Mouse (Mus musculus) small intestine, adult 2 months (tissue): ENCODE measurements at regions not wholly inside any gene's neighbourhood (a gene's known extent, or its start where the extent isn't known, plus 50 kb on each side); places are given as distances from the start of the nearest gene placed in this dataset.

ENCODE experiments used
- H3K27ac ChIP-seq: fragments of 200-500 bp; 2 replicates; pipeline ENCODE4 v1.5.1; 2012; ENCODE audit warnings: low read depth, low read length, control low read depth, inconsistent platforms; ENCODE audit not compliant: insufficient read depth
- H3K27me3 ChIP-seq: fragments of 200-500 bp; 2 replicates; pipeline ENCODE4 v1.6.1; 2012; ENCODE audit warnings: mild to moderate bottlenecking, moderate library complexity, low read length, inconsistent platforms; ENCODE audit not compliant: control insufficient read depth, insufficient read depth
- H3K36me3 ChIP-seq: fragments of 200-500 bp; 2 replicates; pipeline ENCODE4 v1.6.1; 2012; ENCODE audit warnings: mild to moderate bottlenecking, low read length, control low read depth, inconsistent platforms; ENCODE audit not compliant: control insufficient read depth, insufficient read depth
- H3K4me1 ChIP-seq: fragments of 200-500 bp; 2 replicates; pipeline ENCODE4 v1.6.1; 2012; ENCODE audit warnings: low read length, inconsistent platforms, mixed read lengths; ENCODE audit not compliant: control insufficient read depth, insufficient read depth, insufficient read length
- H3K4me3 ChIP-seq: fragments of 200-500 bp; 2 replicates; pipeline ENCODE4 v1.5.1; 2012; ENCODE audit warnings: low read depth, mild to moderate bottlenecking, control low read depth, inconsistent platforms, low read length, moderate library complexity
- CTCF ChIP-seq: fragments of 200-500 bp; IDR thresholded peaks from 2 replicates; pipeline ENCODE4 v1.5.1; 2012; ENCODE audit warnings: low read depth, mild to moderate bottlenecking, control low read depth, inconsistent platforms, low read length, moderate library complexity, mixed read lengths; ENCODE audit not compliant: insufficient replicate concordance, insufficient read length; ENCODE audit errors: extremely low read depth
- POLR2A ChIP-seq: fragments of 200-500 bp; IDR thresholded peaks from 2 replicates; pipeline ENCODE4 v1.6.1; 2012; ENCODE audit warnings: low read depth, mild to moderate bottlenecking, control low read depth, inconsistent platforms, low read length, moderate library complexity
- WGBS: fragments of 180-500 bp; shearing (Covaris S2); methylation state at CpG from one replicate; pipeline ENCODE4 v1.1.7; 2018; 5-methylcytosine and 5-hydroxymethylcytosine counted together

GRCm38 (mm10) chr12:110332616-110333154 is 53.8 kb downstream of the Dio3 start:
- TF ChIP-seq CTCF: no peak
- no peak for TF ChIP-seq POLR2A
- Histone ChIP-seq H3K36me3 (no peaks in the 10 kb centered on the region), H3K4me1 (no peaks in the 10 kb centered on the region), H3K4me3 (no peak overlapping the region), H3K27ac (no peak overlapping the region), H3K27me3 (no peaks in the 10 kb centered on the region)
- WGBS: 85% methylated on average over 12 of the region's 12 CpGs

- no peak overlapping the region for H3K27ac ChIP-seq
- no peak for TF ChIP-seq CTCF
- TF ChIP-seq POLR2A: no peak
- no peaks in the 10 kb centered on the region for H3K4me1 ChIP-seq
- H3K36me3 ChIP-seq: no peaks in the 10 kb centered on the region
- WGBS: 65% methylated on average over 2 of the region's 2 CpGs
- no peaks in the 10 kb centered on the region for H3K27me3 ChIP-seq
- no peak overlapping the region for H3K4me3 ChIP-seq
Observed at GRCm38 (mm10) chr12:110334609-110335008, 55.7 kb downstream of the Dio3 start.

DNA sequence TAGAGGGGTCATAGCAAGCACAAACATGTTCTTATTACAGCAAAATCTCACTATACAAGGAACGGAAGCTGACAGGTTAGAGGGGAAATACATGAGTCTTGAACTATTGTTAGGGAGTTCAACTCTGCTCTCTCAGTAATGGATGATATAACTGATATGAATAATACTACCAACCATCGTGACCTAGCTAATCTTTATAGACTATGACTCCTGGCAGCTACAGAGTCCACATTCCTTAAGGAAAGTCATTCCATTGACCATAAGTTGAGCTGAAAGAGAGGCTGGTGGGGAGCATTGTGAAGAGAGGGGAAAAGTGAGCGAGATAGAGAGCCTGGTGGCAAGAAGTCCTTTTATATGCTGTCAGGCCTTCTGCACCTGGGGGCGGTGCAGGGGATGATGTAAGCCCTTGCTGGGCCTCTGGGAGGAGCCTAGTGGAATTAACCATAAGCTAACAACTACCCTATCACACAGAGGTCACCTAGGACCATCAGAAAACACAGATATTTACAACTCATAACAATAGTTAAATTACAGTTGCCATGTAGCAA is 65.5 kb downstream of the Dio3 start:
- 35% methylated on average over 4 of the region's 4 CpGs for WGBS
- no peaks in the 10 kb centered on the region for H3K27me3 ChIP-seq
- H3K27ac ChIP-seq: no peak overlapping the region
- TF ChIP-seq POLR2A (no peak), CTCF (no peak)
- no peaks in the 10 kb centered on the region for H3K36me3 ChIP-seq
- H3K4me1 ChIP-seq: no peaks in the 10 kb centered on the region
- H3K4me3 ChIP-seq: no peak overlapping the region

DNA sequence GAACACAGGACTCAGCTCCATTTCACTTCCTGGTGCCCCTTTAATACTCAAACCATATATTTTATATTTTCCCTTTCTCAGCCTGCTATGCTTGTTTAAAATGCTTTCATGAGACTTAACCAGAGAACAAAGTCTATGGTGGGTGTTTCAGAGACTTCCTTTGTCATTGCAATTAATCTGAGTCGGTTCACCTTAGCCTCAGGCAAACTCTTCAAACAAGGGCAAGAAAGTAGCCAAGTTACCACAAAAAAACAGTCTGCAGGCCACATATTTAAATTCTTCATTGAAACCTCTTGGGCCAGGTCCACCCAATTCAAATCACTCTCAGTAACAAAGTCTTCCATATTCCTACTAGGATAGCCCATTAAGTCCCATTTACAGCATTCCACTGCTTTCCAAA is 70.8 kb downstream of the Dio3 start:
- WGBS: 89% methylated on average over 1 of the region's 1 CpGs

GRCm38 (mm10) chr12:110355851-110356250 is 77.0 kb downstream of the Dio3 start:
- Histone ChIP-seq H3K4me3 (no peak overlapping the region), H3K27me3 (no peaks in the 10 kb centered on the region; the same call in 1 of the 2 replicates), H3K4me1 (no peaks in the 10 kb centered on the region), H3K36me3 (no peaks in the 10 kb centered on the region), H3K27ac (no peak overlapping the region)
- WGBS: 70% methylated on average over 6 of the region's 6 CpGs
- TF ChIP-seq CTCF (no peak), POLR2A (no peak)

More for the DNA sequence above, 70.8 kb downstream of the Dio3 start:
- H3K27me3 ChIP-seq: no peaks in the 10 kb centered on the region; the same call in 1 of the 2 replicates
- TF ChIP-seq POLR2A (no peak), CTCF (no peak)
- no peak overlapping the region for H3K4me3 ChIP-seq
- H3K27ac ChIP-seq: no peak overlapping the region
- no peaks in the 10 kb centered on the region for H3K4me1 ChIP-seq
- H3K36me3 ChIP-seq: no peaks in the 10 kb centered on the region

- Histone ChIP-seq H3K27ac (no peak overlapping the region), H3K27me3 (no peaks in the 10 kb centered on the region), H3K4me1 (no peaks in the 10 kb centered on the region), H3K4me3 (no peak overlapping the region), H3K36me3 (no peaks in the 10 kb centered on the region)
- 95% methylated on average over 6 of the region's 6 CpGs for WGBS
- no peak for TF ChIP-seq POLR2A
- no peak for TF ChIP-seq CTCF
Observed at GRCm38 (mm10) chr12:110367102-110367501, 79.8 kb upstream of the Ppp2r5c start.

- H3K4me3 ChIP-seq: no peak overlapping the region
- 83% methylated on average over 4 of the region's 4 CpGs for WGBS
- no peaks in the 10 kb centered on the region for H3K4me1 ChIP-seq
- TF ChIP-seq CTCF (no peak), POLR2A (no peak)
- H3K27ac ChIP-seq: no peak overlapping the region
- no peaks in the 10 kb centered on the region for H3K36me3 ChIP-seq
- no peaks in the 10 kb centered on the region for H3K27me3 ChIP-seq
Observed at GRCm38 (mm10) chr12:110367822-110368221, 79.1 kb upstream of the Ppp2r5c start.
